Mouse (Mus musculus) layer of hippocampus, adult 11-12 months (tissue): Measurements from ENCODE around the gene Kdm2b.

Source experiments
- DNase-seq: peaks from one replicate; pipeline ENCODE4 v3.0.0; 2022; ENCODE audit warnings: low spot score

The Kdm2b gene

DNA sequence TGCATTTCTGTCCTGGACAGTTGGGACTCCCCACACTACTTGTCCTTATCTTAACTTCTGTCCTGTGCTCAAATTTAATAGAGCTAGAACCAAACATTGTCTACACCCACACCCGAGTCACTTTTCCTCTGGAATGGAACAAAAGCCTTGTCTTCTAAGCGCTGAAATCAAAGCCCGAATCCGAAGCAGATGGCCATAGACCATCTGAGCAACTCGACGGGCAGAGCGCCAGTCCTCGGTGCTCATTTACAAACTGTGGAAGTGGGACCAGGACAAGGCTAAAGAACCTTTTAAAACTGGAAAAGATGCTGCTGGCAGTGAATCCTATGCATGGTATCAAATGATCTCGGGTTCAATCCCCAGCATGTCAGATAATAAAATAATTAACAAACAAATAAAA is 17.5 kb downstream of the Kdm2b start:
- peak; percentile 68 for DNase-seq

DNA sequence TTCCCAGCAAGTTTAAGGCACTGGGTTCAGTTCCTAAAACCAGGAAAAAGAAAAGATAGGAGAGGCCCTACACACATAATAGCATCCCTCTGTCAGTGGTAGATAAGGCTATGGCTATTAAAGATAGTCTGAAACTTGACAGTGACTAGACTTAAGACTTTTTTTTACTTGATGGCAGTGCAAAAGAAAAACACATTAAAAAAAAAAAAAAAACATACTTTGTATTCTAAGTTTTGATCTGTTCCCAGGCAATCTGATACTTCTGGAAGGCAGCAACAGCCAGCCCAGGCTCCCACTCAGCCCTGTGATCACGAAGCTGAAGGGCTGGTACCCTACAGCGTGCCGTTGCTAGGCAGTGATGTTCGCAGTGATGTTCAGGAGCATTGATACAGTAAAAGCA is 18.2 kb downstream of the Kdm2b start:
- no peak for DNase-seq

DNA sequence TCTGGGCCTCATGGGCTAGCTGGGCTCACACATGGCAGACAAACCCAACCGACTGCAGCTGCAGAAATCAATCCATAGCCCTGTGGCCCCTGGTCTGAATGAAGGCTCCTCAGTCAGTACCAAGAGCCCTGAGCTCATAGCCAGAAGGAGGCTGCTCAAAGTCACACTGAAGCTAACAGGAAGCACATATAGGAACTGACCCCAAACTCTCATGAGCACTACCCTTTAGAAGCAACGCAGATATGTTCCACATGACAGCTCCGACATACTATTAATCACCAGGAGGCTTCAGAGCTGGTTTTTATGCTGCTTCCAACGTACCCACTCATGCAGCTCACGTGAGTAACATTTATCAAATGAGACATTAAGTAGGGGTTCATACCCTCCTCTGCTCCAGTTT is 19.6 kb downstream of the Kdm2b start:
- DNase-seq: no peak

DNA sequence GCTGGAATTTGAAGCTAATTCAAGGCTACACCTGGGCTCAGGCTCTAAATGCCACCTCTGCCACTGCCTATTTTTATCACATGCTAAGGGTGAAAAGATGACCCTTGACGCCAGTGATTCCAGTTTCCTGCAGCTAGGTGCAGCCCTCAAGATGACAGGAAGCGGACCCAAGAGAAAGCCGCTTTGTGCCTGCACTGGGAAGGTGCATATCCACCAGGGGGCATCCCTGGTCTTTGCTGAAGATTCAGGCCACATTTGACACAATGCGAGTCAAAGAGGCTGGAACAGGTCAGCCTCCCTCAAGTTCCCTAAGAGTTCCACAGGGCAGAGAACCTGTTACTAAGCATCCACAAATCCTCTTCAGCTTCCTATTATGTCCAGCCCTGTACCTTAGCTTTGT is 21.3 kb downstream of the Kdm2b start:
- peak; percentile 86 for DNase-seq

DNA sequence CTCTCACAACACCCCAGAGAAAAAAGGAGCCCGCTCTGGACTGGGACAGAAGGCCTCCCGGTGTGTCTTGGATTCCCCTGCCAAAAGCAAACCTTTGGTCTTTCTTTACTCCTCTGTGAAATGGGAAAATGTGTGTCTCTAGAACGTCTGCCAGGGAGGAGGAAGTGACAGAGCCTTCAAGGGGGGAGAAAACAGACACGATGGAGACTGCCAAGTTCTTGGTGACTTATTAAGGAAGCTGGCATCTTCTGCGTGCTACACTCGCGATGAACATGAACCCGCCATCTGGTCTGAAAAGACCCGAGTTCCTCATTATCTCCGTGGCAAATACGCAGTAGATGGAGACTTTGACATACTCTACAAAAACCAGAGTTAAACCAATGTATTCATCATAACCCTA is 24.2 kb downstream of the Kdm2b start:
- no peak for DNase-seq

DNA sequence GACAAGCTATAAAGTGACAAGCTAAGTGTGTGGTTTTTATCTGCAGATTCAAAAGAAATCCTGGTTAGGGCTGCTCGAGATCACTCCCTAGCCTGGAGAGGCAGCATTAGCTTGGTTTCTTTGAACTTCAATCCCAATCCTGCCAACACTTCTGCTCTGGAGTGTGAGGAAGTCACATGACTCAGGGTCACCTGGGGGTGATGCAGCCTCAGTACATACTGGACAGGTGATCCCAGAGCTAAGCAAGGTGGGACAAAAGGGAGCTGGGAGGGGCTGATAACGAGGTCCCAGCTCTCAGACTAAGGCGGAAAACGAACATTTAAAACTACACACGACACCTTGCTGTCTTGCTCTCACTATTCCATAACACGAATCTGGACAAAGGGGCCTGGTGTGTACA is 24.8 kb downstream of the Kdm2b start:
- no peak for DNase-seq

DNA sequence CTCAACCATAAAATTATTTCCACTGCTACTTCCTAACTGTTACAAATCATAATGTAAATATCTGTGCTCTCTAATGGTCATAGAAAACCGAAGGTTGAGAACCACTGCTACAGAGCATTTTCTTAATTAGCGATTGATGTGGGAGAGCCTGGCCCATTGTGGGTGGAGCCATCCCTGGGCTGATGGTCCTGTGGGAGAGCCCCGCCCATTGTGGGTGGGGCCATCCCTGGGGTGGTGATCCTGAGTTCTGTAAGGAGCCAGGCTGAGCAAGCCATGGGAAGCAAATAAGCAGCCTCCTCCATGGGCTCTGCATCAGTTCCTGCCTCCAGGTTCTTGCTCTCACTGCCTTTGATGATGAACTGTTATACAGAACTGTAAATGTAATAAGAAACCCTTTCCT is 27.7 kb downstream of the Kdm2b start:
- DNase-seq: no peak

DNA sequence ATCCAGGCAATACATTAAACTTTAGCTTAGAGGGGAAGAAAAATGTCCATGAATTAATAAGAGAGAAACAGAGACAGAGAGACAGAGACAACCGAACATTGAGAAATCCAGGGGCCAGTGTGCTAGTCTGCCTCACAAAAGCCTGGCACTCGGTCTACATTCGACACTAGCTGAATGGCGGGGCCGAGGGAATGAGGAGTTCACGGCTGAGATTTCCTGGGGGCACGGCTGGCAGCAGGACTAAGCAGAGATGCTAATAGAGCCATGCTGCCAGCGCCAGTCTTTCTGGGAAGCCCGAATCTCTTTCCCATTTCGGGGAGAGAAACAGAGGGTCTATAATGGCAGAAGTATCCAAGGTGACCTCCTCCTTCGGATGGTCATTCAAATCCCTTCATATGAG is 30.2 kb downstream of the Kdm2b start:
- DNase-seq: no peak

DNA sequence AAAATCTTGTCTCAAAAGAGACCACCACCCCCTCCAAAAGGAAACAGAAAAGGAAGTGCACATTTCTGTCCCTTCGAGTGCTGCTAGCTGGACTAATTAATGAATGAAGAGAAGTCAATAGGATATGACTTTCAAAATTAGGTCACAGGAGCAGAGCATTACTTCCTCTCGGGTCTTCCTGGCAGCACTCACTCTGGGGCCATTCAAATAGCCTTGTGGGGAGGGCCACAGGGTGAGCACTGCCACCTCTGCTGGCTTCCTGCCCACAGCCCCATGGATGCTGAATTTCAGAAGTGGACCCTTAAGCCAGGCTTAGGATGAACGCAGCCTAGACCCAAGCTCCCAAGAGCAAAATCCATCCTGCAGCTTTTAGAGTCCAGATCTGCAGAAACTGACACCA is 33.6 kb downstream of the Kdm2b start:
- no peak for DNase-seq

DNA sequence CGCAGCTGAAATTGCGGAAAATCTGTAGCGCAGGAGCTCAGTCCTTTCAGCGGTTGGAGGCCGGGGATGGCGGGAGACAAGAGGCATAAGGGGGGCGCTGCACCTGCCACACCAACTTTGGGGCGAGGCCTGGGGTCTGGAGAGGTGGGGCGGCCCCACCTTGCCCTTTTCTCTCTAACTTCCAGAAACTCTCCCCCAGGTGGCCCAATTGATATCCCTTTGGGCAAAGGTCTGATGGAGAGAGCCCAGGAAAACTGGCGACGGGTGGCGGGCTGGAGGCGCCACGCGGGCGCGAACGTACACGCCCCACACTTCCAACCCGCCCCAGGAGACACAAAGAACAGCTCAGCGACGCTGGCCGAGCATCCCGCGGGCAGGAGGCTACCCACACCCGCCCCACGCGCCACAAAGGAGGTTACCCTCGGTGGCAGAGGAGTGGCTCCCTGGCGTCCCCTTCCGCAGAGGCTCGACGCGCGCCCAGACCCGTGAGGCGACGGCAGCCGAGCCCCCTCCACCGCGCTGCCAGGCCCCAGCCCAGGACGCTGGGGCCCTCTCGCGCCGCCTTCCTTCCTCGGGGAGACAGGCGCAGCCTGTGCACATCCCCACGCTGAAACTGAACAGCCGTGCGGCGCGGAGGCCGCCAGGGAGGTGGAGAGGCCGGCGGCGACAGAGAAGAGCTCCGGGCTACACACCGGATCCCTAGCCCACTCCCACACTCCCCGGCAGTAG is 37.5 kb downstream of the Kdm2b start:
- no peak for DNase-seq

DNA sequence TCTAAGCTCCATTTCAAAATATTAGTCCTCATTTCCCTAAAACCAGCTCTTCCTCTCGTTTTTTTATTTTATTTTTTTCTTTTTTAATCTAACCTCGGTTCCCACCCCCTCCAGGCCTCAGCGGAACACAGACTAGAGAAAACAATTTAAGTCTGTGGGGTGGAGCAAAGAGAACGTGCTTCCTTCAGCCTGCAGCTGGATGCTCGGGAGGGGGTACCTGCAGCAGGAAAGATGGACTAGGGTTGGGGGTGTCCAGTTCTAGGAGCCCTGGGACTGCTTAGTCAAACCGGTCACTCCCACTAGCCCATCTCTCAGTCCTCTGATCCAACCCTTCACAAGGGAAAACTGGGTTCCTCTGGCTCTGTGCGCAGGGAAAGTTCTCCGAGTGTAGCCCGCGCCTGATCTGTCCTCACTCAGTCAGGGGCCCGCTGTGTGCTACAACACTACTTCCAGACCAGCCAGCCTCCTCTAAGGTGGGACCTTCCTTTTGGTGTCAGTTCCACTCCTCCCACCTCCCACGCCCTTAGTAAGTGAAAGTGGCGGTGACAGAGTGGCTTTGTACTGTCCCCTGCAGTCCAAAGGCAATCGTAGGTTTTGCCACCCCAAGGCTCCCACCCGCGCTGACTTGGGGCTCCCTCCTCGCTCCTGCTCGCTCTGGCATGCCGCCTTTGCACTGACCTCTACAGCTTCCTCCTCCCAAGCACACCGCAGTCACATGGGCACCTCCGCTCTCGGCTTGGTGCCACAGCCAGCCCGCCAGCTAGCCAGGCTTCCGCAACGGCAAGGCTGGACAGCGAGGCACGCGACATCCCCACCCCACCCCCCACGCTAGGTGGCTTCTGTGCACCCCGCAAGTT is 38.3 kb downstream of the Kdm2b start:
- peak; percentile 43 for DNase-seq

DNA sequence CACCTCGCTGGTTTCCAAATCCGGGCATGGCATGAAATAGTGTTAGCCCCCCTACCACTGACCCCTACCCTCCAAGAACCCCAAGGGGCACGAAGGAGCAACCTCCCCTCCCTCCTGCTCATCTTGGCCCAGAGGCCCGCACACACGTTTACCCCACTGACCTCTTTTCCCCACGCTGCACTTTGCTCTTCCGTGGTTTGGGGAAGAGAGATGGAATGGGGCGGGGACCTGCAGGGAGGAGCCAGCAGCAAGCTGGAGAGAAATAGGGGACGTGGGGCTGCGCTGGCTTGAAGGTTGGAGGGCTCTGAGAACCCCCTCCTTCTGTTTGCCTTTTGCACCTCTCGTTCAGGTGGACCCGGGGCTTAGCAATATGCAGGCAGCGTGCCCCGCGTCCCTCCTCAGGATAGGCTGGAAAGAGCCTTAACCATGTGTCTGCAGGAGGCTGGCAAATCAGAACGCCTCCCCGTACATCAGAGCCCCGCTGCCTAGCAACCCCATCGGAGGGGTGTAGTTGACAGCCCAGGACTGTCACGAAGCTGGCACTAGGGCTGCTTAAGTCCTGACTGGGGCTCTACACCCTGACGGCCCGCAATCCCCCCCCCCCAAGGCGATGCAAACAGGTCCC is 39.2 kb downstream of the Kdm2b start:
- peak; percentile 61 for DNase-seq

DNA sequence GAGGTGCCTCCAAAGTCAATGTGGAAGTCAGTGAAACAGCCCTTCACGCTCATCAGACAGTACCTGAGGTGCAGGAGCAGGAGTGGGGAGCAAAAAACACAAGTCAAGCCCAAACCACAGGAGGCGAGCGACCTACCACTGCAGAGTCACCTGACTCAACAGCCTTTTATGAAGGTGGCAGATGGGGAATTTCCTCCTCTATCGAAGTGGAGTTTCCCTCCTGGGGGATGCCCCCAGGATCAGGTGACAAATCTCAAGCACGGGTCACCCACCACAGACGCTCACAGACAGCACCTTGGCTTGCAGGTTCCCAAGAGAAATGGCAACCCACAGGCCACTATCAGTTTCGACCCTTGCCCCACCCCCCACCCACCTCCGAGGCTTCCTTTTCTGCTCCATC is 40.5 kb downstream of the Kdm2b start:
- no peak for DNase-seq

DNA sequence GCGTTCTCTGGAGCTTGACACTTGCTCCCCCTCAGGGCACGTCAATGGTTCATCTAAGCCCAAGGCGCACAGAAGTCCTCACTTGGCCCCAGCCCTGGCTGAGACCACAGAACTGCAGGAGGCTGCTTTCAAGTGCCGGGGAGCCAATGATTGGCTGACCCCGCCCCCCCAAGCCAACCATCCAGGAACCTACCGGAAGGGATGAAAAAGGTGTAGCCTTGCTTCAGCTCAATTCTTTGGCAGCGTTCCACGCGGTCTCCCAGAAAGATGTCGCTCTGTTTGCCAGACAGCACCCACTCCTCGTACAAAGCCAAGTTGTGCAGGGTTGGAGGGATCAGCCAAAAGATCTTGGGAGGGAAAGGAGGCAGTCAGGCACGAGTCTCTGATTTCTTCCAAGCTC is 42.1 kb downstream of the Kdm2b start:
- DNase-seq: no peak

DNA sequence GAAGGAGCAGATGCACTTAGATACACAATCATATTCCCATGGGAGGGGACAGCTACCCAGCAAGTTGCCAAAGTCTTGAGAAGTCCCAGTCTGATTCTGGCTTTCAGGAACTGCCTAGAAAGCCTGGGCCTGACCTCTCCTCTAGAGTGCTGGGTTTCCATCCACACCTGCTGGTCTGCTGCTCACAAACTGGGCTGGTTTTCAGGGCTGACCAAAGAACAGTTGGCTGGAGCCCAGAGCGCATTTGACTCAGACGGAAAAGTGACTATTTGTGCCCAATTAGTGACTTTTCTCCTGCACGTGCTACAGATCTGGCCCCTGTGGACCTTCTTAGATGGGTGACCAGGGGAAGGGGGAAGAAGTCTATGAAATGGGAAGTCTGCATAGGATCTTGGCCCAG is 50.9 kb downstream of the Kdm2b start:
- DNase-seq: no peak

DNA sequence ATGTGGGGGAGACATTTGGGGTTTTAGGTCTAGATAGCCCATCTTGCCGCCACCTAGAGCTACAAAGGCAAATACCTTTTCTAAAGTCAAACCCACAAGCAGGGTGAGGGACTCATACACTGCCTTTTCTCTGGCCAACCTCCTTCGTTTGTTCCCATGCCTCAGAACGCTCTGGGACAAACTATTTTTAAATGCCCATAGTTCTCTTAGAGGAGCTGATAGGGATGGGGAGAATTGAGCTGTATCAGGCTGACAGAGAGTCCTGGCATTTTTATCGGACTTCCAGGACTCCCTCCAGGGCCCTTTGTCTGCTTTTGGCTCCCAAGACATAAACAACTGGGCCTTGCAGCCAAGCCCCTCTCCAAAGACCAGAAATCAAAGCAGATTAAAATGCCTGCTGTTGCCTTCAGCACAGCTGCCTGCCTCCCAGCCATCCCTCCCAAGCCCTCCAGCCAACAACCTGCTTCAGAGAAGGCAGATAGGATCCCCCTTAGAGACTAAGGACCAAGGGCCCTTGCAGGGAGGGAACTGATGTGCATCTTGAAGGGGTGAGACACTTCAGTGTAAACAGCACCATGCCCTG is 51.6 kb downstream of the Kdm2b start:
- no peak for DNase-seq

DNA sequence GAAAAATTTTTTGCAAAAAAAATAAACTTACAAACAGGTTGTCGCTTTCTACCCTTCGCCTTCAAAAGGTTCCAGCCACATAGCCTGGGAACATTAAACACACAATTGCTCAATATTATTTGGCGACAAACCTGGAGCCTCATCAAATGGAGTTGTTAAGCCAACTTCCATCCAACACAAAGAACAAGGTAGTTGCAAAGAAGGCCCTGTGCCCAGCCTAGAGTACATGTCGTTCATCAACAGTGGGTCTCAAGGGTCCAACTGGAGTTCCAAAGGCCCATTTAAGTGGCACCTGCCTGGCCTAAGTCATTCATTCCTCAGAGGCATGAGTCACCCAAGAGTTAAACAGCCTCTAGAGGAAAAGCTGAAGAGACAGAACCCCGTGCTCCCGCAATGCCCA is 52.6 kb downstream of the Kdm2b start:
- no peak for DNase-seq

DNA sequence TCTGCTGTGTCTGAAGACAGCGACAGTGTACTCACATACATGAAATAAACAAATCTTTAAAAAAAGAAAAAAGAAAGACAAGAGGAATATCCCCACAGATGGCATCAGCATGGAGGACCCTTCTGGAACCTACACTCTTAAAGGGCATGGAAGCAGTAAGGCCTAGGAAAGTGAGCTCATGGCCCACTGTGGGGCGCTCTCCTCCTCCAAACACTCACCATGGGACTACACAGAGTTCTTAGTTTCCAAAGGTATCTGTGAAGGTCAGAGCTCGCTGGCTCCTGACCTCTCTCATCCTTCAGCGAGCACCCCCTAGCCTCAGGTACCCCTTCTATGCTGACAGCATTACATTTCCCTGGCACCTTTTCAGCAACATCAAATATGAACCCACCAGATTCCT is 53.8 kb downstream of the Kdm2b start:
- DNase-seq: no peak

DNA sequence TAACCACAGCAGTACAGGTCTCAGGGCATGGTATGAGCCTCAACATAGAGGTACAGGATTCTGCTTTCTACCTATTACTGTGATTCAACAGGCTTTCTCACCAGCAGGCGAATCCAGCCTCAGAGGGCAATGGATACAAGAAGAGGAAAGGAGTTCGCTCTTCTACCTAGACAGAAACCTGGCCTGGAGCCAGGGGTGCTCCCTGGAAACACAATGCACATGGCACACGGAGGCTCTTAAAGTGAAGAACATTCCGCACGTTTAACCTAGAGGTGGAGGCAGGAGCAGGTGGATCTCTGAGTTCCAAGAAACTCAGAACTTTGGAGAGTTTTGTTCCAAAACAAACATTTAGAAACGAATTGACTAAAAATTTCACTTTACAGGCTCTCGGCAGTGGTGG is 58.6 kb downstream of the Kdm2b start:
- DNase-seq: no peak

DNA sequence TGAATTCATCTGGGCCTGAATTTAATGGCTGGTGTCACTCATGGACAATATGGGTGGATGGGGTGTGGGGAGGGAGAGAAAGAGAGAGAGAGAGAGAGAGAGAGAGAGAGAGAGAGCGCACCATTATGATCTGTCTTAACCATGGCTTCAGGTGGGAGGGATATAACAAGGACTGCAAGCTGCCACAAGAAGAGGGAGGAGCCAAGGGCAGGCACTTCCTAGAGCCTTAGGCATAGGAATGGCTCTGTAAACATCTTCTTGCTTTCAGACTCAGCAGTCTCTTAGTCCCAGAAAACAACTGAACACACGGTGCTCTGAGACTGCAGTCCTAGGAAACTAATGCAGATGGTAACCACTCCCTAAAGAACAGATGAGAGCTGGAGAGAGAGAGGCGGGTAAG is 61.3 kb downstream of the Kdm2b start:
- DNase-seq: no peak

DNA sequence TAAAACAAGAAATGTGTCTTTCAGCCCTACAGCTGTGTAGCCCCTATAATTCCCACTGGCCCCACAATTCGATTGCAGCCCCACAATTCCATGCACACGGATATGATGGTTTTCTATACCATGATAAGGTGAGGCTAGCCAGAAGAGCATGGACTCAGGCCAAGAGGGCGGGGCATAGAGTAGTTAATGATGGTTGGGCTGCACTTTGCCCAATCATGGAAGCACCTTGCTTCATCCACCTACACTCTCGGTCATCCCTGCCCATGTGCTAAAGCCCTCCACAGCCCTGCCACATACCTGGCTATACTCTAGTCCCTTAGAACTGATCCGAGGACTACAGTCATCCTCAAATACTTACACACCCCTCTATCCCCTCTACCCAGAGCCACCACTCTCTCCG is 61.9 kb downstream of the Kdm2b start:
- no peak for DNase-seq

DNA sequence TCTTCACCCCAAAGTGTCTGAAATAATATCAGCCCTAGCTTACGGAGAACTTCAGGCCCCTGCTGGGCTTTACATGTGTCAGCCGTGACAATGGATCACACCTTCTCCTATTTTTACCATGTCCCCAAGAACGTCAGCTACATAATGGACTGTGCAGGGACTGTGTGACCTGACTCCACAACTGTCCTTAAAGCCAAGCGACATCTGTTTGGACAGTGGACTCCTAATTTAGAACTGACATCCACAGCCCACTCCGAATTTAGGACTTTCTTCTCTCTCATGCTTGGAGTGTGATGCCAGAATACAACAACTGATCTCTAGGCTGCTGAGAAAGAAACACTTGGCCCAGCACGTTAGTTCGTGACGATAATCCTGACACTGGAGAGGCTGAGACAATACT is 62.5 kb downstream of the Kdm2b start:
- DNase-seq: no peak

DNA sequence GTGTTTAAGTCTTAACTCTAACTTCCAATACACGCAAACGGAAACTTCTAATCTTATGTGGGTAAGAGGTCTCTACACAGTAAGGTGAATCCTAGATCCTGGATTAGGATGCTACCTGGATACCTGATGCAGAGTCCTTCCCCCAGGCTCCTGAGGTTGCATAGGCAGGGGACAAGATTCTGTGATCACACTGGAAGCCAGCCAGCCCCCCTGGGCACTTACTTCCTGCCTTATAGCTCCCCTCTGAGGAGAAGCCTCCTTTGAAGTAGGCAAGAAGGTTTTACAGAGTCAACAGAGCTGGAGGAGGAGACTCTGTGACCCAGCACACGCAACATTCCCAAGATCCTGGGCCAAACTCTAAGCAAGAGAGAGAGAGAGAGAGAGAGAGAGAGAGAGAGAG is 63.3 kb downstream of the Kdm2b start:
- no peak for DNase-seq
